Comparison of ENCODE assay signal across 27 mouse cellular contexts in genomic region chr10:101550645-101551044, GRCm38 (mm10).
DNase-seq lines count a peak whose midpoint lies in the region; ATAC-seq and TF ChIP-seq lines count a peak whose summit lies in the region.
"Had no signal": no experiment of that assay in that cellular context is flagged by ENCODE, and none has a peak within 500 bp of the region (broad histone marks: within the 10 kb centered on the region; RNA-seq: fewer than 3 reads in every experiment).

No protein-coding gene starts in this region.

- no peak overlapping the region for H3K9ac ChIP-seq in limb, embryonic 11.5 days (ENCODE audit: low read length)
- no peak overlapping the region for H3K9ac ChIP-seq in stomach, postnatal 0 days (ENCODE audit: low read length)
- H3K9ac ChIP-seq: embryonic facial prominence, embryonic 15.5 days; forebrain, postnatal 0 days; heart, embryonic 13.5 days; hindbrain, embryonic 14.5 days had no signal

- peak; percentile 79; the same call in 1 of the 2 replicates for ATAC-seq in limb, embryonic 11.5 days (ENCODE audit: insufficient number of reproducible peaks, low FRiP score, low TSS enrichment, low read depth)
- no peak for ATAC-seq in stomach, postnatal 0 days (ENCODE audit: low FRiP score, low TSS enrichment)
- ATAC-seq: forebrain, embryonic 14.5 days; forebrain, postnatal 0 days; hindbrain, postnatal 0 days; Patski had no signal

- no peaks in the 10 kb centered on the region for H3K27me3 ChIP-seq in limb, embryonic 11.5 days (ENCODE audit: control insufficient read depth, insufficient read depth, low read length)
- H3K27me3 ChIP-seq in limb, embryonic 10.5 days (ENCODE audit: low read depth, poor library complexity, severe bottlenecking) = no peaks in the 10 kb centered on the region
- H3K27me3 ChIP-seq in stomach, postnatal 0 days (ENCODE audit: control insufficient read depth, insufficient read depth, low read length) = no peaks in the 10 kb centered on the region
- H3K27me3 ChIP-seq: CH12.LX; embryonic facial prominence, embryonic 15.5 days; heart, embryonic 13.5 days; Patski had no signal

- no peak overlapping the region for H3K4me3 ChIP-seq in limb, embryonic 11.5 days (ENCODE audit: low read depth, low read length)
- H3K4me3 ChIP-seq in limb, embryonic 10.5 days = no peak overlapping the region
- H3K4me3 ChIP-seq in stomach, postnatal 0 days (ENCODE audit: low read depth, low read length) = no peak overlapping the region
- H3K4me3 ChIP-seq: embryonic facial prominence, embryonic 15.5 days; heart, adult 2 months; heart, embryonic 10.5 days; heart, embryonic 13.5 days had no signal

- H3K4me1 ChIP-seq in limb, embryonic 11.5 days (ENCODE audit: control insufficient read depth, insufficient read depth, low read length) = no peaks in the 10 kb centered on the region
- H3K4me1 ChIP-seq in limb, embryonic 10.5 days = no peaks in the 10 kb centered on the region
- no peaks in the 10 kb centered on the region for H3K4me1 ChIP-seq in stomach, postnatal 0 days (replicated peaks; ENCODE audit: control insufficient read depth, insufficient read depth)
- H3K4me1 ChIP-seq: embryonic facial prominence, embryonic 15.5 days; heart, embryonic 10.5 days; heart, embryonic 13.5 days had no signal

- TF ChIP-seq EP300 in stomach, postnatal 0 days (optimal IDR thresholded peaks at IDR 0.05) = no peak

- DNase-seq in embryo, embryonic 11 days = peak; percentile 7
- DNase-seq in embryo, embryonic 10.5 days (ENCODE audit: low spot score) = no peak
- DNase-seq in limb, embryonic 11.5 days (ENCODE audit: low spot score) = no peak
- DNase-seq in limb, embryonic 10.5 days (ENCODE audit: low spot score) = no peak
- DNase-seq in mesoderm, embryonic 11.5 days (ENCODE audit: low read depth, low spot score) = peak; percentile 34
- no peak for DNase-seq in stomach, postnatal 0 days (ENCODE audit: low spot score)
- no peak for DNase-seq in layer of hippocampus, adult 9-10 months (ENCODE audit: low spot score)
- DNase-seq: adrenal gland, postnatal 10 days; adrenal gland, postnatal 36 days; B cell, adult 2 months; cerebellum, adult 18-20 months; cerebellum, adult 9-11 months; cerebellum, postnatal 25 days; forebrain, postnatal 0 days; gastrocnemius, postnatal 36 days; heart, adult 2 months; heart, postnatal 14 days; heart, postnatal 4 days had no signal

- no peaks in the 10 kb centered on the region for H3K36me3 ChIP-seq in limb, embryonic 11.5 days (ENCODE audit: control insufficient read depth, insufficient read depth, low read length)
- no peaks in the 10 kb centered on the region for H3K36me3 ChIP-seq in limb, embryonic 10.5 days
- H3K36me3 ChIP-seq in stomach, postnatal 0 days (ENCODE audit: control insufficient read depth, insufficient read depth, low read length) = no peaks in the 10 kb centered on the region
- H3K36me3 ChIP-seq: embryonic facial prominence, embryonic 15.5 days; G1E; heart, embryonic 10.5 days; heart, embryonic 13.5 days had no signal

- H3K27ac ChIP-seq in limb, embryonic 11.5 days (replicated peaks; ENCODE audit: low read depth, low read length) = no peak overlapping the region
- no peak overlapping the region for H3K27ac ChIP-seq in limb, embryonic 10.5 days
- no peak overlapping the region for H3K27ac ChIP-seq in stomach, postnatal 0 days (replicated peaks)
- H3K27ac ChIP-seq: embryonic facial prominence, embryonic 15.5 days; heart, adult 2 months; heart, embryonic 10.5 days; heart, embryonic 13.5 days; hindbrain, embryonic 14.5 days; hindbrain, postnatal 0 days had no signal

- no peaks in the 10 kb centered on the region for H3K9me3 ChIP-seq in limb, embryonic 11.5 days (ENCODE audit: control insufficient read depth, low read length)
- H3K9me3 ChIP-seq in limb, embryonic 10.5 days (replicated peaks) = no peaks in the 10 kb centered on the region
- H3K9me3 ChIP-seq in stomach, postnatal 0 days (ENCODE audit: control insufficient read depth, low read length) = no peaks in the 10 kb centered on the region
- H3K9me3 ChIP-seq: embryonic facial prominence, embryonic 15.5 days; G1E; heart, embryonic 10.5 days; heart, embryonic 13.5 days had no signal

- TF ChIP-seq CTCF in stomach, postnatal 0 days (IDR thresholded peaks at IDR 0.05; ENCODE audit: low read depth) = no peak

- 48% methylated on average over 3 of the region's 3 CpGs for WGBS in limb, embryonic 11.5 days
- WGBS in limb, embryonic 10.5 days = 64% methylated on average over 3 of the region's 3 CpGs
- WGBS in stomach, postnatal 0 days = 27% methylated on average over 3 of the region's 3 CpGs

- H3K4me2 ChIP-seq in limb, embryonic 11.5 days (ENCODE audit: low read depth, severe bottlenecking) = no peak overlapping the region
- no peak overlapping the region for H3K4me2 ChIP-seq in stomach, postnatal 0 days (replicated peaks; ENCODE audit: low read depth)
- H3K4me2 ChIP-seq: embryonic facial prominence, embryonic 15.5 days; heart, embryonic 13.5 days; hindbrain, embryonic 14.5 days had no signal

Comparison
In these comparisons a context has a peak if more than half of its experiments do, and no peak if none do; other contexts are left out.
1. DNase-seq: peak in embryo, embryonic 11 days (single experiment) and mesoderm, embryonic 11.5 days (single experiment); none in embryo, embryonic 10.5 days (single experiment), limb, embryonic 11.5 days (single experiment), limb, embryonic 10.5 days (single experiment), stomach, postnatal 0 days (single experiment) and layer of hippocampus, adult 9-10 months (single experiment).